Mouse (Mus musculus): ENCODE results near the gene Kcp. TPM values are rescaled to one million over a fixed set of nuclear protein-coding genes. Genes with fewer than 3 reads are reported as not detected.

Gene Kcp
- polyA plus RNA-seq, 1 experiment, result 26.4 TPM

DNA sequence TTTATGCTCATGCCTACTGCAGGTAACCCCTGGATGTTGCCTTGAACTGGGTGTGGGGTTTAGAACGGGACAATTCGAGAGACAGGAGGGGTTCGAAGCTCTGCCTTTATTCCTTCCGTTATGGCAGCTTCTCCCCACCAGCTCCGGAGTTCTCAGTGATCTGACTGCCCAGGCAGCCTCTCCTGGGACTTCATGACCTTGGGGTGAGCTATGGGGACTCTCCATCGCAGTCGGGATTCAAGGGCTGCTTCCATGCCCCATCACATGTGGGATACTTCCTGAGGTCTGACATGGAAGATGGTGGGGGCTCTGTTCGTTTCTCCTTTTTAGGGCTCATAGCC lies 20.4 kb upstream of the Kcp start:
- Histone ChIP-seq H3K27ac (replicated peaks; ENCODE audit: low read depth, low read length) (peak overlapping the region; percentile 6), H3K4me1 (ENCODE audit: control insufficient read depth, insufficient read depth, insufficient read length, low read length) (peaks cover 5% of the 10 kb centered on the region; the same call in 1 of the 2 replicates), H3K4me3 (ENCODE audit: insufficient read depth, low read depth, low read length) (peak overlapping the region; percentile 59)

GRCm38 (mm10) chr6:29527361-29528164 lies 19.8 kb upstream of the Kcp start:
- Histone ChIP-seq H3K4me3 (ENCODE audit: insufficient read depth, low read depth, low read length) (peak overlapping the region; percentile 59), H3K4me1 (ENCODE audit: control insufficient read depth, insufficient read depth, insufficient read length, low read length) (peaks cover 5% of the 10 kb centered on the region; the same call in 1 of the 2 replicates), H3K27ac (replicated peaks; ENCODE audit: low read depth, low read length) (peak overlapping the region; percentile 70)

- Histone ChIP-seq H3K4me1 (ENCODE audit: control insufficient read depth, insufficient read depth, insufficient read length, low read length) (peaks cover 5% of the 10 kb centered on the region; the same call in 1 of the 2 replicates), H3K4me3 (ENCODE audit: insufficient read depth, low read depth, low read length) (peak within 1 kb of the TSS; percentile 59), H3K27ac (replicated peaks; ENCODE audit: low read depth, low read length) (peak within 1 kb of the TSS; percentile 70)
Observed at GRCm38 (mm10) chr6:29526281-29527251, 18.8 kb upstream of the Kcp start, which contains the start of gene Irf5. Gene Irf5 (plus strand): TSS chr6:29526625.

GRCm38 (mm10) chr6:29525256-29525655 lies 17.5 kb upstream of the Kcp start:
- Histone ChIP-seq H3K4me1 (ENCODE audit: control insufficient read depth, insufficient read depth, insufficient read length, low read length) (peaks cover 5% of the 10 kb centered on the region; the same call in 1 of the 2 replicates), H3K4me3 (ENCODE audit: insufficient read depth, low read depth, low read length) (no peak overlapping the region), H3K27ac (replicated peaks; ENCODE audit: low read depth, low read length) (no peak overlapping the region)

DNA sequence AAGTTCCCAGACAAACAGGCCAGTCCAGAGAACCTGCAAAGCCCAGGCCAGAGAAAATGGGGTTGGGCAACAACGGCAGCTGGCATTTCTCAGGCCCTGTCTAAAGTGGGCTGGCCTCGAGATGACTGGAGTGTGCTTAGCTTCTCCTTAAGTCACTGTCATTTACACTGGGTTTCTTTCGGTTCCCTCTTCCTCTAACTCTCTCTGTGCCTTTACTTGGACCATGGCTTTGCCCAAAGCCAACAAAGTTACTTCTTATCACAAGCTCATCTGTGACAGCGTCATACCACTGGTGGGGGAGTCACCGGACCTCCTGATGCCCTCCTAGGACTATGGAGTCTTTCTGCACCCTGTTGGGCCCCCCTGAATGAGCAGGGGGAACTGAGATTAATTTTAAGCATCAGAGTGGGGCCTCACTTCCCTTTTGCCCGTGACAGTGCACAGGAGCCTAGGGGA lies 16.3 kb upstream of the Kcp start:
- H3K27ac ChIP-seq (replicated peaks; ENCODE audit: low read depth, low read length), result peak overlapping the region; percentile 74
- peaks cover 5% of the 10 kb centered on the region; the same call in 1 of the 2 replicates for H3K4me1 ChIP-seq (ENCODE audit: control insufficient read depth, insufficient read depth, insufficient read length, low read length)
- no peak overlapping the region for H3K4me3 ChIP-seq (ENCODE audit: insufficient read depth, low read depth, low read length)

- Histone ChIP-seq H3K4me1 (ENCODE audit: control insufficient read depth, insufficient read depth, insufficient read length, low read length) (peaks cover 5% of the 10 kb centered on the region; the same call in 1 of the 2 replicates), H3K27ac (replicated peaks; ENCODE audit: low read depth, low read length) (peak overlapping the region; percentile 74), H3K4me3 (ENCODE audit: insufficient read depth, low read depth, low read length) (no peak overlapping the region)
Observed at GRCm38 (mm10) chr6:29523301-29524033, 15.7 kb upstream of the Kcp start.

DNA sequence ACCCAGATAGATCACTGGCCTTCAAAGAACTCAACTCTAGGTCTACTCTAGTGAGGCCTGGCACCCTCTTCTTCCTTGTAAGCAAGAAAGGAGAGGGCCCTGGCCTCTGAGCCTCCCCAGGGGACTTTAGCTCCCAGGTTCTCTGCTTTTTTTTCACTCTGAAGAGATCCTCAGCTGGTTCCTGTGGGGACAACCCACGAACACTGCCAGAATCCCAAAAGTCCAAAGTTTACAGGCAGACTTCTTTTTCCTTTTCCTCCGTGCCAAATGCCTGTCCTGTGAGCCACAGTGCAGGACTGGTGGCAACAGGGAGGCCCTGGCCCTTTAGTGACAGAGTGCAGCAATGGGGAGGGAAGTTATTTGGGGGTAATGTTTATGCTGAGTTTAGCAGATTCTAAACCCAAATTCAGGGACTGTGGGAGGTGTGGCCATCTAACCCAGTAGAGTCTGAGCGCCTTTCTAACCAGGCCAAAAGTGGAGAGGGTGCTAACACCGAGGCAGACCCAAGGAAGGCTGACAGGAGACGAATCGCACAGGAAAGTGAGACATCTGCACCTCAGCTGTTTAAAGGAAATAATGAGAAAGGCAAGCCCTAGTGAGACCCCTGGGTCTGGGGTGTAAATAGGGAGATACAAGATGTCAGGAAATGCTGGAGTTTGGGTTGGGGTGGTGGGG lies 15.0 kb upstream of the Kcp start:
- Histone ChIP-seq H3K27ac (replicated peaks; ENCODE audit: low read depth, low read length) (peak overlapping the region; percentile 74), H3K4me1 (ENCODE audit: control insufficient read depth, insufficient read depth, insufficient read length, low read length) (peaks cover 5% of the 10 kb centered on the region; the same call in 1 of the 2 replicates), H3K4me3 (ENCODE audit: insufficient read depth, low read depth, low read length) (no peak overlapping the region)

DNA sequence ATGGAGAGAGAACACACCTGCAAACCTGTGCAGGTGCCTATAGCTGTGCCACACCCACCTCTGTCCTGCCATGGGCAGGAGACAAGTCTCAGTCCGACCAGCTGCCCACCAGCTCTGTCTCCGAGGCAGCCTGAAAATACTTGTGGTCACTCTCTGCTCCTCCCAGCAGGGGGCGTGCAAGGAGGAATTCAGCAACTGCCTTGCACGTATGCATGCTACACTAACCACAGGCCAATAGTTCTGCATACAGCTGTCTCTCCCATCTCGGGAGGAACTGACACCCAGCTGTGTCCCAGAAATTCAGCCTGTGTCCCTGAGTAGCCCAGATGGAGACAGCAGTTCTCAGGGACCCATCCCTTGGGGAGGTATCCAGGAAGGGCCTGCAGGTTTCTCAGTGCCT lies 9.4 kb upstream of the Kcp start:
- Histone ChIP-seq H3K4me3 (ENCODE audit: insufficient read depth, low read depth, low read length) (no peak overlapping the region), H3K4me1 (ENCODE audit: control insufficient read depth, insufficient read depth, insufficient read length, low read length) (no peaks in the 10 kb centered on the region), H3K27ac (replicated peaks; ENCODE audit: low read depth, low read length) (no peak overlapping the region)

GRCm38 (mm10) chr6:29513284-29513683 lies 5.5 kb upstream of the Kcp start:
- no peak overlapping the region for H3K27ac ChIP-seq (replicated peaks; ENCODE audit: low read depth, low read length)
- no peak overlapping the region for H3K4me3 ChIP-seq (ENCODE audit: insufficient read depth, low read depth, low read length)
- H3K4me1 ChIP-seq (ENCODE audit: control insufficient read depth, insufficient read depth, insufficient read length, low read length), result no peaks in the 10 kb centered on the region

DNA sequence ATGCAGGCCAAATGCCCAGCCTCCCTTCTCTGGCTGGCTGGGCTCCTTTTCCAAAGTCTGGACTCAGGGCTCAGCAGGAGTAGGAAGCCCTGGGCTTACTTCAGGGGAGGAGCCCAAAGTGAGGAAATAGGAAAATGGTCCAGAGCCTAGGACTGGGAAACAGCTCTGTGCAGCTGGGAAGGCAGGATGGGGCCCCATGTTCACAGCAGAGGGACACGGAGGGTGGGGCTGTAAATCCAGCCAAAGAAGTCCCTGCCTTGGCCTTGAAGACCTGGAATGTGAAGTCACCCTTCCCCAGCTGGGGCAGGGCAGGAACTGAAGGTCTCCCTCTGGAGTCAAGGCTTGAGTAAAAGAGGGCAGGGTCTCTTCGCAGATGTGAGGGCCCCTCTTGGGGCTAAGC lies 1.3 kb upstream of the Kcp start:
- no peak overlapping the region for H3K27ac ChIP-seq (replicated peaks; ENCODE audit: low read depth, low read length)
- no peak overlapping the region for H3K4me3 ChIP-seq (ENCODE audit: insufficient read depth, low read depth, low read length)
- no peaks in the 10 kb centered on the region for H3K4me1 ChIP-seq (ENCODE audit: control insufficient read depth, insufficient read depth, insufficient read length, low read length)

DNA sequence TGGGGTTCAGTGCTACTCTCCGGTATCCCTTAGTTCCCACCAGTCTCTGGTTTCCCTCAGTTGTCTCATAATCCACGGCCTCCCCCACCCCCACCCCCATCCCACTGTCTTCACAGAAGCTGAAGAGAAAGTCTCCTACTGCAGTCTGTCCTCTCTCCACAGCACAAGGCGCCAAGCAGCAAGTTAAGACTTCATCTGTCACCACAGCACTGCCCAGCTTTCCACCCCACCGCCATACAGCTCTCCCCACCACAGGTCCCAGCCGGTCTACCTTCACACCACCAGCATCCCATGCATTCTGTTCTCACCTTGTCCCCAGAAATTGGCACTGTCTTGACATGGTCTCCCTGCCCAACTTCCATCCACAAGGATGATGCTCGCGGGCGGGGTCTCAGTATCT lies 918 bp downstream of the Kcp start:
- no peaks in the 10 kb centered on the region for H3K4me1 ChIP-seq (ENCODE audit: control insufficient read depth, insufficient read depth, insufficient read length, low read length)
- no peak overlapping the region for H3K27ac ChIP-seq (replicated peaks; ENCODE audit: low read depth, low read length)
- H3K4me3 ChIP-seq (ENCODE audit: insufficient read depth, low read depth, low read length), result 0 out of 2 replicates have a peak overlapping the region, but pooled peaks have one; percentile 13

DNA sequence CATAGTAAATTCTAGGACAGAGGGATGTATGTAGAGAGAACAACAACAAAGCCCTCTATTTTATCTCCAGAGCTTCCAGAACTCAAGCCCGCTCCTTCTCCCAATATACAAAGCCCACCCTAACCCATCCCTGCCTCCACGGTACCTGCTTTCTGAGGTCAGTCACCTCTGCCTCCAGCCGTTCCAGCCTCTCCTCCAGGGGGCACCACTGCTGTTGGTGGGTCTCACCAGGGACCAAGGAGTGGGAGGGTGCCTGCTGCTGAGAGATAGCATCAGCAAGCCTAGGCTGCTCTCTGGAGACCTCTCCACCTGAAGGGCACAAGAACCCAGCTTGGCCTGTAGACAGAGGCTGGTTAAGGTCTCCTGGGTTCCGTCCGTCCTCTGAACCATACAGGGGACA lies 2.3 kb downstream of the Kcp start:
- H3K4me3 ChIP-seq (ENCODE audit: insufficient read depth, low read depth, low read length), result no peak overlapping the region
- H3K4me1 ChIP-seq (ENCODE audit: control insufficient read depth, insufficient read depth, insufficient read length, low read length), result no peaks in the 10 kb centered on the region
- no peak overlapping the region for H3K27ac ChIP-seq (replicated peaks; ENCODE audit: low read depth, low read length)

GRCm38 (mm10) chr6:29501599-29501998 lies 6.2 kb downstream of the Kcp start:
- Histone ChIP-seq H3K4me3 (ENCODE audit: insufficient read depth, low read depth, low read length) (no peak overlapping the region), H3K27ac (replicated peaks; ENCODE audit: low read depth, low read length) (no peak overlapping the region), H3K4me1 (ENCODE audit: control insufficient read depth, insufficient read depth, insufficient read length, low read length) (no peaks in the 10 kb centered on the region)

DNA sequence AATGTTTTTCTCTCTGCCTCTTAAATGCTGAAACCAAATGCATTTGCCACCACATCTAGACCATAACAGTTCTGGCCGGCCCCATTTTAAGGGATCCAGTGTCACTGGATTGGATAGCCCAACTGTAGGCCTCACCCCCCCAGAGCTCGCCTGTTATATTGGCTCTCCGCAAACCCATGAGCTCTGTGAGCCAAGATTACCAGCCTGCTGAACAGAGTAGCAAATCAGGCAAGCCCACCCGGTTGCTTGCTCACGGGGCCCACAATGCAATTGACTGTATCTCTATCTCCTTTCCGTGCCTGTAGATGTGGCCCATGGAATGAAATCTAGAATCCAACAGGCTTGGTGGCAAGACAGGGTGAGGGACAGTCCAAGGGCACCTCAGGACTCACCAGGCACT lies 6.9 kb downstream of the Kcp start:
- no peak overlapping the region for H3K27ac ChIP-seq (replicated peaks; ENCODE audit: low read depth, low read length)
- H3K4me1 ChIP-seq (ENCODE audit: control insufficient read depth, insufficient read depth, insufficient read length, low read length), result no peaks in the 10 kb centered on the region
- H3K4me3 ChIP-seq (ENCODE audit: insufficient read depth, low read depth, low read length), result no peak overlapping the region
